Mouse (Mus musculus) T-helper 1 cell (primary cell): Measurements from ENCODE around the gene Erich4.

Source experiments
- in situ Hi-C: fragments of 300-600 bp; cut with MboI, MseI; formaldehyde crosslinking; loops from one replicate; pipeline ENCODE4 v1.15.1; 2025; ENCODE audit warnings: high pct_unique_total_duplicates

The Erich4 gene

GRCm38 (mm10) chr7:25615706-25616011 is at the start of gene Erich4:
Gene Erich4, minus strand, starts transcription at chr7:25615892.
- in situ Hi-C loops: no loop called here

- in situ Hi-C loops: loop anchor here (5.0 kb wide), 1 partner anchor 37 kb away; no protein-coding TSS in a partner anchor
Observed at GRCm38 (mm10) chr7:25658657-25659472, 43.2 kb upstream of the Erich4 start, which contains the start of the genes Bckdha and Exosc5. Gene Bckdha, minus strand, starts transcription at chr7:25658981. Gene Exosc5, plus strand, starts transcription at chr7:25659164.

GRCm38 (mm10) chr7:25657785-25658184 is 42.1 kb upstream of the Erich4 start:
- in situ Hi-C loops: loop anchor here (5.0 kb wide), 1 partner anchor 35 kb away; no protein-coding TSS in a partner anchor

GRCm38 (mm10) chr7:25655601-25656428 is 40.1 kb upstream of the Erich4 start:
- in situ Hi-C loops: loop anchor here (5.0 kb wide), 1 partner anchor 34 kb away; no protein-coding TSS in a partner anchor

GRCm38 (mm10) chr7:25652244-25652759 is 36.6 kb upstream of the Erich4 start:
- in situ Hi-C loops: no loop called here

GRCm38 (mm10) chr7:25651281-25651680 is 35.6 kb upstream of the Erich4 start:
- in situ Hi-C loops: no loop called here

- in situ Hi-C loops: no loop called here
Observed at GRCm38 (mm10) chr7:25649839-25650238, 34.1 kb upstream of the Erich4 start.

GRCm38 (mm10) chr7:25647574-25648123 is 32.0 kb upstream of the Erich4 start:
- in situ Hi-C loops: no loop called here

- in situ Hi-C loops: no loop called here
Observed at GRCm38 (mm10) chr7:25645074-25645473, 29.4 kb upstream of the Erich4 start.

GRCm38 (mm10) chr7:25644631-25645030 is 28.9 kb upstream of the Erich4 start:
- in situ Hi-C loops: no loop called here

- in situ Hi-C loops: no loop called here
Observed at GRCm38 (mm10) chr7:25644136-25644535, 28.4 kb upstream of the Erich4 start.

- in situ Hi-C loops: no loop called here
Observed at GRCm38 (mm10) chr7:25639754-25640153, 24.1 kb upstream of the Erich4 start.

GRCm38 (mm10) chr7:25637099-25637498 is 21.4 kb upstream of the Erich4 start:
- in situ Hi-C loops: no loop called here

- in situ Hi-C loops: no loop called here
Observed at GRCm38 (mm10) chr7:25636373-25636772, 20.7 kb upstream of the Erich4 start.

- in situ Hi-C loops: no loop called here
Observed at GRCm38 (mm10) chr7:25632679-25633078, 17.0 kb upstream of the Erich4 start.

GRCm38 (mm10) chr7:25628323-25628620 is 12.6 kb upstream of the Erich4 start:
- in situ Hi-C loops: no loop called here

- in situ Hi-C loops: no loop called here
Observed at GRCm38 (mm10) chr7:25627431-25628322, 12.0 kb upstream of the Erich4 start.

- in situ Hi-C loops: no loop called here
Observed at GRCm38 (mm10) chr7:25626509-25627430, 11.1 kb upstream of the Erich4 start, which contains the start of gene B3gnt8. Gene B3gnt8, plus strand, starts transcription at chr7:25626654.

- in situ Hi-C loops: no loop called here
Observed at GRCm38 (mm10) chr7:25625594-25626250, 10.0 kb upstream of the Erich4 start.
